Mouse (Mus musculus) limb, embryonic 10.5 days (tissue): Measurements from ENCODE around the gene Itga3. TPM values are rescaled to one million over a fixed set of nuclear protein-coding genes. Genes with fewer than 3 reads are reported as not detected.
A peak's percentile ranks its signal among the peaks of the same experiment; 100 is the strongest.

Experiments used
- DNase-seq: peaks from one replicate; pipeline ENCODE4 v3.0.0-alpha.2; 2017; ENCODE audit warnings: low spot score
- H3K27ac ChIP-seq: fragments of 300-500 bp; sonication (generic); 2 replicates; pipeline ENCODE4 v1.5.1; 2016; ENCODE audit warnings: mild to moderate bottlenecking
- H3K27me3 ChIP-seq: fragments of 300-500 bp; sonication (generic); 2 replicates; pipeline ENCODE4 v1.6.1; 2016; ENCODE audit warnings: low read depth, mild to moderate bottlenecking; ENCODE audit not compliant: poor library complexity, severe bottlenecking
- H3K36me3 ChIP-seq: fragments of 300-500 bp; sonication (generic); 2 replicates; pipeline ENCODE4 v1.6.1; 2016; ENCODE audit warnings: mild to moderate bottlenecking, moderate library complexity
- H3K4me1 ChIP-seq: fragments of 300-500 bp; sonication (generic); 2 replicates; pipeline ENCODE4 v1.6.1; 2016
- H3K4me3 ChIP-seq: fragments of 300-500 bp; sonication (generic); 2 replicates; pipeline ENCODE4 v1.5.1; 2016; ENCODE audit warnings: mild to moderate bottlenecking, moderate library complexity
- H3K9me3 ChIP-seq: fragments of 300-500 bp; sonication (generic); replicated peaks from 2 replicates; pipeline ENCODE4 v1.6.1; 2016; ENCODE audit warnings: mild to moderate bottlenecking
- WGBS: fragments of 180-500 bp; shearing (Covaris S2); methylation state at CpG from one replicate; pipeline ENCODE4 v1.1.7; 2016; 5-methylcytosine and 5-hydroxymethylcytosine counted together
- polyA plus RNA-seq: library from polyadenylated mRNA; unstranded; fragments of >200 nt; fragmentation: Nextera tagmentation; extraction: Ambion mirVana; gene quantifications from 2 replicates; pipeline ENCODE4 v1.2.1, GENCODE M21; 2016

Itga3 gene
- polyA plus RNA-seq, 1 experiment from 2014 or later, result 10.2 TPM

GRCm38 (mm10) chr11:95105274-95105874 lies 28.8 kb upstream of the Itga3 start:
- peak overlapping the region; percentile 44 for H3K4me3 ChIP-seq
- peak; percentile 58 for DNase-seq
- peaks cover 22% of the 10 kb centered on the region for H3K27me3 ChIP-seq
- H3K27ac ChIP-seq, result no peak overlapping the region
- H3K4me1 ChIP-seq, result peaks cover 39% of the 10 kb centered on the region
- WGBS, result 5% methylated on average over 25 of the region's 25 CpGs
- H3K9me3 ChIP-seq, result no peaks in the 10 kb centered on the region
- H3K36me3 ChIP-seq, result no peaks in the 10 kb centered on the region

GRCm38 (mm10) chr11:95104266-95104665 lies 27.7 kb upstream of the Itga3 start:
- Histone ChIP-seq H3K27ac (no peak overlapping the region), H3K4me1 (peaks cover 42% of the 10 kb centered on the region), H3K27me3 (peaks cover 22% of the 10 kb centered on the region), H3K9me3 (no peaks in the 10 kb centered on the region), H3K4me3 (no peak overlapping the region), H3K36me3 (no peaks in the 10 kb centered on the region)
- DNase-seq, result no peak
- 43% methylated on average over 6 of the region's 6 CpGs for WGBS

GRCm38 (mm10) chr11:95102161-95102904 lies 25.7 kb upstream of the Itga3 start:
- no peak for DNase-seq
- H3K4me3 ChIP-seq, result no peak overlapping the region
- H3K9me3 ChIP-seq, result no peaks in the 10 kb centered on the region
- H3K4me1 ChIP-seq, result peaks cover 48% of the 10 kb centered on the region
- H3K27me3 ChIP-seq, result peaks cover 22% of the 10 kb centered on the region
- no peaks in the 10 kb centered on the region for H3K36me3 ChIP-seq
- 95% methylated on average over 19 of the region's 19 CpGs for WGBS
- no peak overlapping the region for H3K27ac ChIP-seq

GRCm38 (mm10) chr11:95101071-95101788 lies 24.6 kb upstream of the Itga3 start:
- Histone ChIP-seq H3K27ac (peak overlapping the region; percentile 22), H3K27me3 (peaks cover 17% of the 10 kb centered on the region), H3K4me1 (peaks cover 54% of the 10 kb centered on the region), H3K4me3 (no peak overlapping the region), H3K36me3 (no peaks in the 10 kb centered on the region), H3K9me3 (no peaks in the 10 kb centered on the region)
- 36% methylated on average over 16 of the region's 16 CpGs for WGBS
- DNase-seq, result no peak

DNA sequence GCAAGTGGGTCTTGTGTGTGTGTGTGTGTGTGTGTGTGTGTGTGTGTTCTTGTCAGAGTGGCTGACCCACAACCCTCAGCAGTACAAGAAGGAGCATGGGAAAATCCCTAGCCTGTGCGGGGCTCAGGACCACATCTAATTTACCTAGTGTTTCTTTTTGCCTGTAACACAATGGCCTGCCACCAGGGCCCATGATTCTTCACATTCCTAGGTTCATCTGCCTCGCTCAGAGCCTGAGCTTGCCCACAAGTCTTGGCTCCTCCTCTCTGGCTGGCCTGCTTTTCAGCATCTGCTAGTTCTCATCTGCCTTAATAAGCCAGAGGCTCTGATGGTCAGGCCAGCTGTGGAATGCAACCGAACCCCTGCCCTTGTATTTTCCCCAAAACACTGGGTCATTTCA lies 23.8 kb upstream of the Itga3 start:
- H3K27ac ChIP-seq, result peak overlapping the region; percentile 4; the same call in 1 of the 2 replicates

GRCm38 (mm10) chr11:95098346-95099095 lies 21.9 kb upstream of the Itga3 start:
- H3K4me1 ChIP-seq, result peaks cover 33% of the 10 kb centered on the region
- no peaks in the 10 kb centered on the region for H3K9me3 ChIP-seq
- no peaks in the 10 kb centered on the region for H3K27me3 ChIP-seq
- no peak for DNase-seq
- H3K27ac ChIP-seq, result no peak overlapping the region; the same call in 1 of the 2 replicates
- 77% methylated on average over 5 of the region's 5 CpGs for WGBS
- H3K4me3 ChIP-seq, result no peak overlapping the region
- no peaks in the 10 kb centered on the region for H3K36me3 ChIP-seq

More for the DNA sequence above, 23.8 kb upstream of the Itga3 start:
- no peak overlapping the region for H3K4me3 ChIP-seq
- WGBS, result 31% methylated on average over 3 of the region's 3 CpGs
- H3K9me3 ChIP-seq, result no peaks in the 10 kb centered on the region
- peaks cover 8% of the 10 kb centered on the region; the same call in 1 of the 2 replicates for H3K27me3 ChIP-seq
- no peak for DNase-seq
- H3K4me1 ChIP-seq, result peaks cover 46% of the 10 kb centered on the region
- H3K36me3 ChIP-seq, result no peaks in the 10 kb centered on the region

DNA sequence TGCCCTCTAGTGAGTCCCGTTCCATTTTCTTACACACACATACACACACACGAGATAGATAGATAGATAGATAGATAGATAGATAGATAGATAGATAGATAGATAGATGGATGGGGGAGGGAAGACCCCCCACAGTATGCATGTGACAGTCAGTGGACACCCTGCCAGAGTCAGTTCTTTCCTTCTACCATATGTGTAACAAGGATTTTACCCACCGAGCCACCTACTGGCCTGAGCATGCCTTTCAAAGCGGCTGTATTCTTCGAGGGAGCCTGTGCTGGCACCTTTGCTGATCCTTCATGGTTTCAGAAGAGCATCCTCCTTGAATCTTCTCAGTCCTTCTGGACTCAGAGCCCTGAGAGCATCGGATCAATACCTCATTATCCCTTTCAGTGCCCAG lies 21.3 kb upstream of the Itga3 start:
- no peak for DNase-seq
- no peaks in the 10 kb centered on the region for H3K36me3 ChIP-seq
- WGBS, result 62% methylated on average over 6 of the region's 6 CpGs
- H3K4me3 ChIP-seq, result no peak overlapping the region
- no peaks in the 10 kb centered on the region for H3K9me3 ChIP-seq
- peaks cover 33% of the 10 kb centered on the region for H3K4me1 ChIP-seq
- H3K27me3 ChIP-seq, result no peaks in the 10 kb centered on the region
- no peak overlapping the region; the same call in 1 of the 2 replicates for H3K27ac ChIP-seq

DNA sequence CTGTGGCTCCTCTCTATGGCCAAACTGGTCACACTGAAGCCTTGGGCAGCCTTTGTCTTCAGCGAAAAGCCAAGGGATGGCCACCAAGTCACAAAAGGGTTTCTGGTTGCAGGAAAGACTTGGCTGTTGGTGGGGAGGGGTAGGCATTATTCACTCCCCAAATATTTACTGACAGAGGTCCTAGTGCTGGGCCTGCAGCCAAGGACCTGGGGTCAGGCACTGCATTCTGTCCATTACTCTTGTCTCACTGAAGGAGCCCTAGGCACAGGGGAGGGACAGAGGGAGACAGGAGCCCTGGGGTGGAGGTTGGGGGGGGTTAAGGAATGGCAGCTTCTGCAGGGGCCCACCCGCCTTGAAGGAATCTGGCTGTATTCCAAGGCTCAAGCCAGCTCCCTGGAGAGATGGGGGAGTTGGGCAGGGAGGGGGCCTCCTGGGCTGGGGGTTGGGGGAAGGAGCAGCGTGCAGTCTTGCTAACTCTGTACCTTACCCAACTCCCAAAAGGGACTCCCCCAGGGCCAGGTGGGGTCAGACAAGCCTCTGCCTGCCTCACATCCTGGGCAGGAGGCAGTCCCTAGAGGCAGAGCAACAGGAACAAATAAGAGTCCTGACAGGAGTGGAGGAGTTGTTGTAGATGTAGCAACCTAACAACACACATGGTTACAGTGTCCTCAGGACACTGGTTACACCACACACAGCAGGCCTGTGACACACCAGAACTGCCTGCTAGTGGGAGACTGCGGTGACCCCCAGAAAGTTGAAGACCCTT lies 20.2 kb upstream of the Itga3 start:
- H3K27ac ChIP-seq, result peak overlapping the region; percentile 38
- no peaks in the 10 kb centered on the region for H3K9me3 ChIP-seq
- H3K4me3 ChIP-seq, result no peak overlapping the region
- no peaks in the 10 kb centered on the region for H3K27me3 ChIP-seq
- no peaks in the 10 kb centered on the region for H3K36me3 ChIP-seq
- no peak for DNase-seq
- 67% methylated on average over 4 of the region's 4 CpGs for WGBS
- peaks cover 36% of the 10 kb centered on the region for H3K4me1 ChIP-seq

DNA sequence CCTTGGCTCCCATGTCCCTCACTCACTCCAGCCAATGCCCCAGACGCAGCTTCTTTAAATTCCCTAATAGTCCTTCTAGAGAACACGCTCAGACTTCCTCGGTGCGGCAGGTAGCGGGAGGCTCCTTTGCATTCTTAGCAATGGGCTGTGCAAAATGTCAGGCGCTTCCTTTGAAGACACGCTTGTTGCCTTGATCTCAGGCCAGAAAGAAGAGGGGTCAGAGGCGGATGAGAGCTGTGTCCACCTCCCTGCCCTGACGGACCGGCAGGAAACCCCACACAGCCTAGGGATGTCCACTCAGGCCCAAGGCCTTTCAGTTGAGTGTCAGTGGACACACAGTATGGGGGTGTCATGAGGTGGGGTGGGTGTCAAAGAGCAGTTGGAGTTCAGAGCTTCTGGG lies 19.0 kb upstream of the Itga3 start:
- Histone ChIP-seq H3K4me3 (no peak overlapping the region), H3K27ac (no peak overlapping the region), H3K27me3 (no peaks in the 10 kb centered on the region), H3K4me1 (peaks cover 25% of the 10 kb centered on the region), H3K9me3 (no peaks in the 10 kb centered on the region), H3K36me3 (no peaks in the 10 kb centered on the region)
- no peak for DNase-seq
- WGBS, result 86% methylated on average over 10 of the region's 10 CpGs

DNA sequence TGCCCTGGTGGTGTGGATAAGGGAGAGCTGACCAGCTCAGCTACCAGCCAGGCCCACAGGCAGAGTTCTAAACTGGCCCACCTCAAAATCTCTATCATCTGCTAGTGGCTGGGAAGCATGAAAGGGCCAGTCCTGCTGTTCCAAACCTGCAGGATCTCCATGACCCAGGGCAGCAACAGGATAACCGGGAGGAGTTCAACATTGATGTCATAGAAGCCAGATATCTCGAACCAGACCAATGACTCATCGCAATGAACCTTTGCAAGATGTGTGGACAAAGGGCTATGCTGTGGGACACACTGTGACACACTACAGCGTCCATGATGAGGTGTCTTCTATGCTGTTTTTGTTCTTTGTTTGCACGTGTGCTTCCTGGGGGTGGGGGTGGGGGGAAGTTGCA lies 16.5 kb upstream of the Itga3 start:
- 83% methylated on average over 5 of the region's 5 CpGs for WGBS
- no peaks in the 10 kb centered on the region for H3K9me3 ChIP-seq
- H3K27me3 ChIP-seq, result no peaks in the 10 kb centered on the region
- DNase-seq, result no peak
- peaks cover 28% of the 10 kb centered on the region for H3K4me1 ChIP-seq
- no peaks in the 10 kb centered on the region for H3K36me3 ChIP-seq
- no peak overlapping the region for H3K27ac ChIP-seq
- no peak overlapping the region for H3K4me3 ChIP-seq

GRCm38 (mm10) chr11:95088857-95089779 lies 12.5 kb upstream of the Itga3 start:
- Histone ChIP-seq H3K4me1 (peaks cover 45% of the 10 kb centered on the region), H3K27ac (0 out of 2 replicates have a peak overlapping the region, but pooled peaks have one; percentile 1)
- WGBS, result 77% methylated on average over 16 of the region's 16 CpGs

More at GRCm38 (mm10) chr11:95088857-95089779, 12.5 kb upstream of the Itga3 start:
- no peaks in the 10 kb centered on the region for H3K9me3 ChIP-seq
- H3K4me3 ChIP-seq, result no peak overlapping the region
- H3K36me3 ChIP-seq, result no peaks in the 10 kb centered on the region
- DNase-seq, result no peak
- peaks cover 7% of the 10 kb centered on the region for H3K27me3 ChIP-seq
